Mouse (Mus musculus) ES-E14 (cell line): ENCODE measurements at regions not wholly inside any gene's neighbourhood (a gene's known extent, or its start where the extent isn't known, plus 50 kb on each side); places are given as distances from the start of the nearest gene placed in this dataset.

Source experiments
- CHD2 ChIP-seq: IDR thresholded peaks from 2 replicates; pipeline ENCODE4 v1.6.1; 2014; ENCODE audit warnings: mild to moderate bottlenecking, low read depth, low read length, inconsistent platforms
- HCFC1 ChIP-seq: IDR thresholded peaks from 2 replicates; pipeline ENCODE4 v1.6.1; 2012; ENCODE audit warnings: low read length, inconsistent platforms, borderline replicate concordance; ENCODE audit not compliant: insufficient read depth
- MAFK ChIP-seq: IDR thresholded peaks from 2 replicates; pipeline ENCODE4 v1.6.1; 2014; ENCODE audit warnings: mild to moderate bottlenecking, low read depth, low read length, inconsistent platforms; ENCODE audit not compliant: insufficient read depth
- ZC3H11A ChIP-seq: IDR thresholded peaks from 2 replicates; pipeline ENCODE4 v1.6.1; 2012; ENCODE audit warnings: low read depth, mild to moderate bottlenecking, inconsistent platforms, low read length, borderline replicate concordance

GRCm38 (mm10) chr19:55985518-55985917, 243.9 kb downstream of the Tcf7l2 start:
- TF ChIP-seq HCFC1 (no peak), MAFK (no peak), CHD2 (no peak), ZC3H11A (no peak)
